Mouse (Mus musculus): ENCODE measurements at regions not wholly inside any gene's neighbourhood (a gene's known extent, or its start where the extent isn't known, plus 50 kb on each side); places are given as distances from the start of the nearest gene placed in this dataset.
"Not testable (repeated sequence)": the region's sequence is repeated elsewhere in the genome, so short reads cannot be mapped to it uniquely, and the experiment has no call there.

- no peak for DNase-seq (ENCODE audit: low read depth, low spot score)
Observed at GRCm38 (mm10) chr12:74825664-74826063, 351.5 kb downstream of the Kcnh5 start.

- no peak for DNase-seq (ENCODE audit: low read depth, low spot score)
Observed at GRCm38 (mm10) chr12:74824735-74825494, 352.2 kb downstream of the Kcnh5 start.

GRCm38 (mm10) chr12:74816181-74816580 lies 361.0 kb downstream of the Kcnh5 start:
- DNase-seq (ENCODE audit: low read depth, low spot score) = not testable (repeated sequence)

GRCm38 (mm10) chr12:74808571-74808970 lies 368.6 kb downstream of the Kcnh5 start:
- not testable (repeated sequence) for DNase-seq (ENCODE audit: low read depth, low spot score)

GRCm38 (mm10) chr12:74807926-74808325 lies 369.2 kb downstream of the Kcnh5 start:
- not testable (repeated sequence) for DNase-seq (ENCODE audit: low read depth, low spot score)

- peak; percentile 33 for DNase-seq (ENCODE audit: low read depth, low spot score)
Observed at GRCm38 (mm10) chr12:74803740-74804512, 373.2 kb downstream of the Kcnh5 start.

- DNase-seq (ENCODE audit: low read depth, low spot score) = no peak
Observed at GRCm38 (mm10) chr12:74792036-74792435, 385.1 kb downstream of the Kcnh5 start.

- DNase-seq (ENCODE audit: low read depth, low spot score) = no peak
Observed at GRCm38 (mm10) chr12:74762284-74762683, 414.8 kb downstream of the Kcnh5 start.

GRCm38 (mm10) chr12:74745051-74745450 lies 428.9 kb upstream of the Gm11042 start:
- no peak for DNase-seq (ENCODE audit: low read depth, low spot score)

- DNase-seq (ENCODE audit: low read depth, low spot score) = no peak
Observed at GRCm38 (mm10) chr12:74728866-74729265, 412.7 kb upstream of the Gm11042 start.

- DNase-seq (ENCODE audit: low read depth, low spot score) = no peak
Observed at GRCm38 (mm10) chr12:74679149-74679548, 363.0 kb upstream of the Gm11042 start.

- DNase-seq (ENCODE audit: low read depth, low spot score) = no peak
Observed at GRCm38 (mm10) chr12:74677835-74678234, 361.6 kb upstream of the Gm11042 start.

GRCm38 (mm10) chr12:74658406-74658805 lies 342.2 kb upstream of the Gm11042 start:
- no peak for DNase-seq (ENCODE audit: low read depth, low spot score)

GRCm38 (mm10) chr12:74657036-74657648 lies 340.9 kb upstream of the Gm11042 start:
- DNase-seq (ENCODE audit: low read depth, low spot score) = no peak

- DNase-seq (ENCODE audit: low read depth, low spot score) = no peak
Observed at GRCm38 (mm10) chr12:74651256-74651655, 335.1 kb upstream of the Gm11042 start.

GRCm38 (mm10) chr12:74632827-74633226 lies 316.6 kb upstream of the Gm11042 start:
- DNase-seq (ENCODE audit: low read depth, low spot score) = no peak

- DNase-seq (ENCODE audit: low read depth, low spot score) = no peak
Observed at GRCm38 (mm10) chr12:74595208-74595607, 279.0 kb upstream of the Gm11042 start.

- no peak for DNase-seq (ENCODE audit: low read depth, low spot score)
Observed at GRCm38 (mm10) chr12:74554599-74554998, 238.4 kb upstream of the Gm11042 start.

GRCm38 (mm10) chr12:74544172-74544571 lies 228.0 kb upstream of the Gm11042 start:
- DNase-seq (ENCODE audit: low read depth, low spot score) = no peak

- DNase-seq (ENCODE audit: low read depth, low spot score) = no peak
Observed at GRCm38 (mm10) chr12:74534882-74535281, 218.7 kb upstream of the Gm11042 start.

- DNase-seq (ENCODE audit: low read depth, low spot score) = no peak
Observed at GRCm38 (mm10) chr12:74528983-74529566, 212.9 kb upstream of the Gm11042 start.

- DNase-seq (ENCODE audit: low read depth, low spot score) = no peak
Observed at GRCm38 (mm10) chr12:74527190-74527621, 211.0 kb upstream of the Gm11042 start.
